Mouse (Mus musculus): ENCODE results near the gene Pde4b. TPM values are rescaled to one million over a fixed set of nuclear protein-coding genes. Genes with fewer than 3 reads are reported as not detected.

Pde4b gene
- total RNA-seq, 1 experiment from 2014 or later, result 236 TPM

DNA sequence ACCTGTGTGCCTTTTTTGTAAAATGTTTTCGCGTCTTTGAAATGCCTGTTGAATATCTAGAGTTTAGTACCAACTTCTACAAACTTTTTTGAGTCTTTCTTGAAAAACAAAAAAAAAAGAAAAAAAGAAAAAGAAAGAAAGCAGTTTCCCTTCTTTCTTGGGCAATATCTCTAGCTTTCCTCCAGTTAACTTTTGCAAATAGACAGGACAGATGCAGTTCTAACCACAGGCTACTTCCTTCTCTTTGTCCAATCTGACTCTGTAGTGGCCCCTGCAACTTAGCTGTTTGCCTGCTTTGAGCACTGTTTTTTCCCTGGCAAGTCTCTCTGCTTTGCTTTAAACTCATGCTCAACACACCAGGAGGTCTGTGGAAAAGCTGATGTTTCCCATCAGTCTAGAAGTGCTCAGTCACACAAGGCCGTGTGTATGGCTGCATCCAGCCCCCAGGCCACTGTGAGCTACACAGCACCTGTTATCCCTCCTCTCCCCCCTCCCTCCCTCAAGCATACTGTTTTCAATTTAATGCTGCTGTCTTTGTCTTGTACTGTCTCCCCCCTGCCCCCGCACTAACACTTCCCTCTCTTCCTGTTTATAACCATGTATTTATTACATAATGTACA, 518.5 kb downstream of the Pde4b start:
- no peak for ATAC-seq (replicated peaks; ENCODE audit: insufficient number of reproducible peaks, low FRiP score, low TSS enrichment, poor library complexity, severe bottlenecking)

- ATAC-seq (replicated peaks; ENCODE audit: insufficient number of reproducible peaks, low FRiP score, low TSS enrichment, poor library complexity, severe bottlenecking), result no peak; the same call in 1 of the 2 replicates
Measured at GRCm38 (mm10) chr4:102606825-102607224, 519.5 kb downstream of the Pde4b start.

GRCm38 (mm10) chr4:102607744-102608416, 520.5 kb downstream of the Pde4b start:
- peak; percentile 41 for ATAC-seq (replicated peaks; ENCODE audit: insufficient number of reproducible peaks, low FRiP score, low TSS enrichment, poor library complexity, severe bottlenecking)

DNA sequence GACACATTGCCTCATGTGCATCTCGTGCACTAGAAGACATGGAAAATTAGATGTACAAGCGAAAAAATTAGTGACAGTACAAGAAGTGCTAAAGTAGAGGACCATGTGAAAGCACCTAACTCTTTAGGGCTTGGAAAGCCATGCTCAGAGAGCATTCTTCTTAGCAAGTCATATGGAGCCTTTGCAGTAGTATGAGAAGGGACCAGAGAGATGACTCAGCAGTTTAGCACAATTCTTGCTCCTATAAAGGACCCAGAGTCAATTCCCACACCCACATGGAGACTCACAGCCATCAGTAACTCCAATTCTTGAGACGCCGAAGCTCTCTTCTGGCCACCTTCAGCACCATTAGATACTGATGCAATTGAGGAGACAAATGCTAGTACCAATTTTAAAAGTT, 525.3 kb downstream of the Pde4b start:
- no peak for ATAC-seq (replicated peaks; ENCODE audit: insufficient number of reproducible peaks, low FRiP score, low TSS enrichment, poor library complexity, severe bottlenecking)

DNA sequence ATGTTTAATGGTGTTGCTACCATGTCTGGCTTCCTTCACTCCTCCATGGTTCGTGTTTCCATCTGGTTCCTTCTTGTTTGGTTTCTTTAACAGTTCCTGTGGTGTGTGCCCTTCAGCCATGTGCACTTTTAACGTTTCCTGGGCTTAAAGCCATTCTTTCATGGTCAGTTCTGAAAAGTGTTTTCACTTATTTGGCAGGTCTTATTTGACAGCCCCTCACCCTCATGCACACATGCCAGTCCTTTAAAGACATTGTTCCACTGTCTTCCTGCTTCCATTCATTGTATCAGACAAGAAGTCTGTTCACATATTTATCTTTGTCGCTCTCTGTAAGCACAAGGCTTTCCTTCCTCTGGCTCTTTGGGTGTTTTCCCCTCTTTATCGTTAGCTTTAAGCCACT, 530.4 kb downstream of the Pde4b start:
- ATAC-seq (replicated peaks; ENCODE audit: insufficient number of reproducible peaks, low FRiP score, low TSS enrichment, poor library complexity, severe bottlenecking), result no peak

DNA sequence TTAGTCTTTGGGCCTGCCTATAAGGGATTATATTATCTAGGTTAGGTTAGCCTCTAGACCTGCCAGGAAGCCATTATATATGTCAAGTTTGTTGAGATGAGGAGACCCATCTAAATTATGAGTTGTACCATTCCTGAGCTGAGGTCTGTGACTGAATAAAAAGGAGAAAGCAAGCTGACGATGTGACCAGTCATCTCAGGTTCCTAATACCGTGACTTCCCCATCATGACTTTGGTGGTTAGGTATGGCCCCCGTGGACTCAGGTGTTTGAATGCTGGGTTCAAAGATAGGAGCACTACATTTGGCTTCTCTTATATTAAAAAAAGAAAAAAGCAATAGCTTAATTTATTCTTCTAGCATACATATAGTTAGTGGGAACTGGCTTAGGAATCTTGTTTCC, 531.3 kb downstream of the Pde4b start:
- ATAC-seq (replicated peaks; ENCODE audit: insufficient number of reproducible peaks, low FRiP score, low TSS enrichment, poor library complexity, severe bottlenecking), result no peak

DNA sequence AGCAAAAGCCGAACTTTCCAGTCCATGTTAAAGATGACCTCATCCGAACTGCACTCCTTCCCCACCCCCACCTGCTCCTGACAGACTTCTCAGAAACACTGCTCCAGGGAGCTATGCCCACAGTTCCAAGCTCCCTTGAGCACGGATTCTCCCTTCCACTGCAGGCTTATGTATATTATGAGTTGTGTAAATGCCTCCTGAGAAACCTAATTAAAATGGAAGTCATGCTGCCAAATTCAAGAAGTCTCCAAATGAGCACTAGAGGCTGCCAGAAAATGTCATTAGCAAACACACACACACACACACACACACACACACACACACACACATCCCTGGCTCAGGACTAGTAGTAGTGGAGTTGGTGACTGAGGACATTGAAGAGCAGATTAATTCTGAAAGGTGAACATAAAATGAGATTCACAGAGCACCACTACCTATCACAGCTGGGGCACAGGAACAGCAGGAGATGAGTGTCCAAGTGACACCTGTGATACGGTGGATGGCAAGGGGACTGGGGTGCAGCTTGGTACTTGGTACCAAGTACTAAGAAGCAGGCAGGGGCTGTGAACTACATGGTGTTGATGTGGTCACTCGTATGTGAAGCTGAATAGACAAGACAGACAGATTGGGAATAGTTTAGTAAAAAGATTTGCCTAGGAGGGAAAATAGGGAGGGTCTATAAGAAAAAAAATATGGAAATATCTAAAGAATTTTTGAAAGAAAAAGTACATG, 533.0 kb downstream of the Pde4b start:
- ATAC-seq (replicated peaks; ENCODE audit: insufficient number of reproducible peaks, low FRiP score, low TSS enrichment, poor library complexity, severe bottlenecking), result no peak

DNA sequence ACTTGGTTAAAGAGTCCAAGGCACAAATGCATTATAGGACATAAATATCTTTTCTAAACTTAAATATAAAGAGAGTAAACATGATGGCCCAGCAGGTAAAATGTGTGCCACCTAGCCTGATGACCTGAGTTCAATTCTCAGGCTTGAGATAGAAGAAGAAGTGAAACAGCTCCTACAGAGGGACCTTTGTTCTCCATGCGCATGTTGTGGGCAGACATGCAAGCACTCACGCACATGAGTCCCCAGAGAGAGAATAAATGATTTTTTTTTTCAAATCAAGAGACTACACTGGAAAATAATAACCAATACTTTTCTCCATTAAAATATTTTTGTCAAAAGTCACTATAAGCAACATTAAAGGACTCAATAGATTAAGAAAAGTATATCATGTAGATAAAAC, 533.8 kb downstream of the Pde4b start:
- ATAC-seq (replicated peaks; ENCODE audit: insufficient number of reproducible peaks, low FRiP score, low TSS enrichment, poor library complexity, severe bottlenecking), result no peak

DNA sequence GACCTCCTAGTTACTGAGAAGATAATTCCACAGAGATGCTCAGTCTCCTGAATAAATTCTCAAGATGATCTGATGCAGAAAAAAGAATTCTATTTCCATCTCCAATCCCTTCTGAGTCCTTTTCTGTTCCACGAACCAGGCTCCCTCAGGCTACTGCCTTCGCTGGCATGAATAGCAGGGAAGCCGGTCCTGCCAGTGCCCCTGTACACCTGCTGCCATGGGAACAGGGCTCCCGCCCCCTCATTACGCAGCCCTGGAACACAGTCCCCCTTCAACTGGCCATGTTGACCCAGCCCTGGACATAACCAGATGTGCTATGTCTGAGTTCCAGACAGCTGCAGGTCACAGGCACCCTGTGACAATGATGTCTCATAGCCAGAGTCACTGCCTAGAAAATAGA, 535.6 kb downstream of the Pde4b start:
- ATAC-seq (replicated peaks; ENCODE audit: insufficient number of reproducible peaks, low FRiP score, low TSS enrichment, poor library complexity, severe bottlenecking), result no peak

GRCm38 (mm10) chr4:102623789-102624611, 536.7 kb downstream of the Pde4b start:
- peak; percentile 60 for ATAC-seq (replicated peaks; ENCODE audit: insufficient number of reproducible peaks, low FRiP score, low TSS enrichment, poor library complexity, severe bottlenecking)

DNA sequence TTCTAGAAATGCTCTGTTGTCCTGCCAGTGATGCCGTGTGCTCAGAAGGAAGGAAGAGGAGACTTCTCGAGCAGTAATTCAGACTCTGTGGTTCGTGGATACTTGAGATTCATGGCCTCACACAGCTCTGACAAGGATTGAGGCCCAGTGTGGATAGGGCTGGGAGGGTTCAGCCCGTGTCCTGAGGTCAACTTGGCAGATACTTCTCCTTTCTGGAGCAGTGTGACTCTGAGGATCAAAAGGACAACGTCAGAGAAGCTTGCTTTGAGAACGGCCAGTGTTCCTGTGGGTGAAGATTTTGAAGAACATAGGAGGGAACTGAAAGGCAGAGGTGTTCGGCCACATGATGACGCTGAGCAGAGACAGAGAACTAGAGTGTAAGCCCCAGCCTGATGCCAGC, 537.6 kb downstream of the Pde4b start:
- ATAC-seq (replicated peaks; ENCODE audit: insufficient number of reproducible peaks, low FRiP score, low TSS enrichment, poor library complexity, severe bottlenecking), result peak; percentile 86

GRCm38 (mm10) chr4:102627799-102628198, 540.5 kb downstream of the Pde4b start:
- ATAC-seq (replicated peaks; ENCODE audit: insufficient number of reproducible peaks, low FRiP score, low TSS enrichment, poor library complexity, severe bottlenecking), result no peak

DNA sequence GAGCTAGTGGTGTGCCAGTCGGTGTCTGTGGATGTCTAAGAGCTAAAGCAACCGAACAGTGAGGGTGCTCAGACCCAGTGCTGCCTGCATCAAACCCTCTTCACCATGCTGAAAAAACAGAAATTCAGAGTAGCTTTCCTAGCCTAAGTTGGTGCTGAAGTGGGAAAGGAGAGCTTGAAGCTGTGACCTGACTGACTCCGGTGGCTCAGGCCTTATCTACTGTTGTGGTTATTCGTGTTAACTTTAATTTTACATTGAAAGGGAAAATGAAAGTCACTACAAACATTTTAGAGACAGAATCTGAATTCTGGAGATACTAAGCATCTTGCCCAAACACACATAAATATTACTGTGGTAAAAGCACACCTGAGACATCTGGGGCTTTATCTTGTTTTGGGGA, 542.3 kb downstream of the Pde4b start:
- ATAC-seq (replicated peaks; ENCODE audit: insufficient number of reproducible peaks, low FRiP score, low TSS enrichment, poor library complexity, severe bottlenecking), result no peak

DNA sequence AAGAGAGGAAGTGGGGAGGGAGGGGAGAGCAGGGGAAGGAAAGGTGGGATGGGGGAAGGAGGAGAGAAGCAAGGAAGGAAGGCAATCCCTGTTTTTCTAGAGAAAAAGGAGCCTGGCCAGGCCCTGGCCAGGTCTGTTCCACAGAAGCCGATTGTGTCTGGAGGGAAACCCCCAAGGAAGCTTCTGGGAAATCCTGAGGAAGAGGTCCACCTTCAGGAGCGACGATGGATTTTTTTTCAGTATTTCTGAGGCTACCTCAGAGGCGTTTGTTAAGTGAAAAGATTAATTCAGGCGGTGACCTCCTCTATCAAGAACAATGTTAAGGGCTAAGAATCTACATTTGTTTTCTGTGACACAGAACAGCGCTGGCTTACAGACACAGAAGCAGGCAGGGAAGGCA, 542.9 kb downstream of the Pde4b start:
- ATAC-seq (replicated peaks; ENCODE audit: insufficient number of reproducible peaks, low FRiP score, low TSS enrichment, poor library complexity, severe bottlenecking), result no peak

DNA sequence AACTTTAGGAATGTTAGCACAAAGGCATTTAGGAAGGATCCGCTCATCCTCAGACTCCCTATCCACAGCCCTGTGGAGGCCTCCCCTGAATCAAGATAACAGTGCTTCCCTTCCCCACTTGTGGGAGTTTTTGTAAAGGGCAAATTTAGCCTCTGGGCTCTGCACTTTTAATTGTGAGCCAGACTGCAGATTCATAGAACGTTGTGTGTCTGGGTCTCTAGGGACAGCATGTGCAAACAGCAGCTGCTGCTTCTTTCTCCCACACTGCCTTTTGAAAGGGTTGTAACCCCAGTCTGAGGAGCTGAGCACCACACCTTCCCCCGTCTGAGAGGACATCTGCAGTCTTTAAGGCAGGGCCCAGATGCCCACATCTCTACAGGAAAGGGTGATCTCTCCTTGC, 544.3 kb downstream of the Pde4b start:
- no peak for ATAC-seq (replicated peaks; ENCODE audit: insufficient number of reproducible peaks, low FRiP score, low TSS enrichment, poor library complexity, severe bottlenecking)

GRCm38 (mm10) chr4:102633241-102633640, 545.9 kb downstream of the Pde4b start:
- no peak for ATAC-seq (replicated peaks; ENCODE audit: insufficient number of reproducible peaks, low FRiP score, low TSS enrichment, poor library complexity, severe bottlenecking)

DNA sequence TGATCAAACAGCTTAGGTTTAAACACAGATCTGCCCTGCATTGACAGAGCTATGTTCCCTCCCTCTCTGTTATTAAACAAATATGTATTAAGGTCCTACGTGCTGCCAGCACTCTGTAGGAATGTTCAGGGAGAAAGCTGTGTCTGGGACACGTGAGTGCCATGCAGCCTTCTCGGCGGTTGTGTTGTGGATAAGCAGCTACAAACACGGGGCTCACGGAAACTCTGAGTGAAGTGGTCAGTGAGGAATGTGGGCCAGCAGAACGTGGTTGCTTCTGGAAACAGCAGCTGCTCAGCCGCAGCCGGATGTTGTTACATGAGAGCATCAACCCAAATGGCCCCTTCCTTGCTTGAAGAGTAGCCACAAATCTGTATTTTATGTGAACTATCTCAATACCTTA, 547.9 kb downstream of the Pde4b start:
- ATAC-seq (replicated peaks; ENCODE audit: insufficient number of reproducible peaks, low FRiP score, low TSS enrichment, poor library complexity, severe bottlenecking), result peak; percentile 58; the same call in 1 of the 2 replicates

DNA sequence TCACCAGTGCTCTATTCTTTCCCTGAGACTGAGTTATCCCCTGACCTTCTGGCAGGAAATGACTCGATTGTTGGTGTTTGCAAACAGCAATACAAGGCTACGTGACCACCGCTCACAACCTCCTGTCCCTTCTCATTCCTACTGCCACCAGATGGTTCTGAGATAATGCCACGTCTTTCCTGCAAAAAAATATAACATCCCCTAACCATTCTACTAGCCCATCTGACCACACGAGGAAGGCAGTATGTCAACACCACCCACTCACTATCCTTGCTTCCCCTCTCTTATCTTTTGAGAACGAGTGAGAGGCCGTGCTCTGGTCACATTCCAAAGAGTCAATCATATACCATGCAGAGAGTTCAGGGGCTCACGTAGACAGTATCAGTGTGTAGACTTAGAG, 548.6 kb downstream of the Pde4b start:
- no peak for ATAC-seq (replicated peaks; ENCODE audit: insufficient number of reproducible peaks, low FRiP score, low TSS enrichment, poor library complexity, severe bottlenecking)

GRCm38 (mm10) chr4:102637348-102637910, 550.1 kb downstream of the Pde4b start:
- no peak for ATAC-seq (replicated peaks; ENCODE audit: insufficient number of reproducible peaks, low FRiP score, low TSS enrichment, poor library complexity, severe bottlenecking)

Measured in monocyte, adult 5-6 weeks (primary cell).